Mouse (Mus musculus): ENCODE data around the gene Tbcd.

Tbcd gene

GRCm38 (mm10) chr11:121475699-121476415 is 24.1 kb downstream of the Tbcd start:
- peak; percentile 73 for DNase-seq (ENCODE audit: extremely low spot score, low spot score)

- DNase-seq (ENCODE audit: extremely low spot score, low spot score): no peak
Observed at GRCm38 (mm10) chr11:121479476-121480203, 27.9 kb downstream of the Tbcd start.

- DNase-seq (ENCODE audit: extremely low spot score, low spot score): no peak
Observed at GRCm38 (mm10) chr11:121481129-121481528, 29.4 kb downstream of the Tbcd start.

GRCm38 (mm10) chr11:121485882-121486281 is 34.1 kb downstream of the Tbcd start:
- no peak for DNase-seq (ENCODE audit: extremely low spot score, low spot score)

- DNase-seq (ENCODE audit: extremely low spot score, low spot score): no peak
Observed at GRCm38 (mm10) chr11:121490651-121491050, 38.9 kb downstream of the Tbcd start.

- DNase-seq (ENCODE audit: extremely low spot score, low spot score): no peak
Observed at GRCm38 (mm10) chr11:121500595-121500994, 48.8 kb downstream of the Tbcd start.

GRCm38 (mm10) chr11:121501525-121501924 is 49.8 kb downstream of the Tbcd start:
- no peak for DNase-seq (ENCODE audit: extremely low spot score, low spot score)

- no peak for DNase-seq (ENCODE audit: extremely low spot score, low spot score)
Observed at GRCm38 (mm10) chr11:121502000-121502860, 50.5 kb downstream of the Tbcd start.

- no peak for DNase-seq (ENCODE audit: extremely low spot score, low spot score)
Observed at GRCm38 (mm10) chr11:121508478-121508877, 56.7 kb downstream of the Tbcd start.

GRCm38 (mm10) chr11:121510512-121511246 is 58.9 kb downstream of the Tbcd start:
- no peak for DNase-seq (ENCODE audit: extremely low spot score, low spot score)

GRCm38 (mm10) chr11:121512896-121513572 is 61.3 kb downstream of the Tbcd start:
- DNase-seq (ENCODE audit: extremely low spot score, low spot score): no peak

GRCm38 (mm10) chr11:121515996-121516395 is 64.2 kb downstream of the Tbcd start:
- no peak for DNase-seq (ENCODE audit: extremely low spot score, low spot score)

GRCm38 (mm10) chr11:121516906-121517305 is 65.2 kb downstream of the Tbcd start:
- DNase-seq (ENCODE audit: extremely low spot score, low spot score): no peak

GRCm38 (mm10) chr11:121517687-121518465 is 66.1 kb downstream of the Tbcd start:
- no peak for DNase-seq (ENCODE audit: extremely low spot score, low spot score)

GRCm38 (mm10) chr11:121519131-121519530 is 67.4 kb downstream of the Tbcd start, which contains the start of gene Zfp750:
Zfp750 (minus strand) TSS chr11:121519333.
- no peak for DNase-seq (ENCODE audit: extremely low spot score, low spot score)

- DNase-seq (ENCODE audit: extremely low spot score, low spot score): no peak
Observed at GRCm38 (mm10) chr11:121519703-121520102, 68.0 kb downstream of the Tbcd start.

GRCm38 (mm10) chr11:121520761-121521160 is 69.0 kb downstream of the Tbcd start:
- DNase-seq (ENCODE audit: extremely low spot score, low spot score): no peak

GRCm38 (mm10) chr11:121522156-121522762 is 70.5 kb downstream of the Tbcd start:
- DNase-seq (ENCODE audit: extremely low spot score, low spot score): no peak

- DNase-seq (ENCODE audit: extremely low spot score, low spot score): no peak
Observed at GRCm38 (mm10) chr11:121524191-121524590, 72.4 kb downstream of the Tbcd start.

All from neural tube, embryonic 10.5 days (tissue).